Mouse (Mus musculus): ENCODE data around the gene Gm13539.

Gm13539 gene

GRCm38 (mm10) chr2:25824751-25825150, 42.7 kb downstream of the Gm13539 start:
- in situ Hi-C loops (cut with MboI), result no loop called here

DNA sequence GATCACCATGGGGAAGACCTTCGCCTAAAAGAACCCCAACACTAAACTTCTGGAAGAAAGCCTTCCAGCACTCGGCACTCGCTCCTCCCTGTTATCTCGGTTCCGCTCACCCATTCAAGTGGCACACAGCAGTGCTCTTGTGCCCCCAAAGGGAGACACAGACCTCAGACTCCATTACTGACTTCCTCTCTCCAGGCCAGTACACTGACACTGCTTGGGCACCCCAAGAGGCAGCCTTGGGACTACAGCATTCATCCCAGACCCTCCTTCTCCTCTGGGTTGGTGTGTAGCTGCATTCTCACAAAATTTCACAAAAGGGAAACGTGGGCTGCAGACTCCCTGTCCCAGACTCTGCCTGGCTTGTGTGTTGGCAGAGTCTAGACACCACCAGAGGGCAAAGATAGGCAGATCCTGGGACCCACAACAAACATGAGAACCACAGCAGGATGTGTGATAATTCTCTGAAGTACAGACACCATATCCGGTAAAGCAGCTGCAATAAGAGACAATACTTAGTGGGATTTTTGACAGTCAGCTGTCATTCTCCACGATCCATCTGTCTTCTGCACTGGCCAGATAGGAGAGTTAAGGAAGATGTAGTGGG, 46.4 kb downstream of the Gm13539 start:
- in situ Hi-C loops (cut with MboI), result no loop called here

DNA sequence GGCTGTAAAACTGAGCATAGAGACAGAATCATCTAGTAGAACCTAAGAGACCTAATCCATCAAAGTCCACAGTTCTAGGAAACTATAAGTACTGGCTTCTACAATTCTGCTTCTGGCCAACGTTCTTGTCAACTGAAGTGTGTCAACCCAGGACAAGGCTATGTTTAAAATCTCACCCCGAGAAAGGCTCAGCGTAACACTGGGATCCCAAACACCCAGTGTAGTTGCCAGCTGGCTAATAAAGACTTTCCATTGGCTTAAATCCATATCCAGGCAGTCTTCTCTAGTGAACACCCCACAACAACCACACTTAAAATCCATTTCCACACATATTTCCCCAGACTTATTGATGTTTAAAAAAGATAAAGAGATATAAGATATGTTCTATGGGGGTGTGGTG, 48.7 kb downstream of the Gm13539 start:
- in situ Hi-C loops (cut with MboI), result no loop called here

GRCm38 (mm10) chr2:25836291-25836690, 54.2 kb downstream of the Gm13539 start:
- in situ Hi-C loops (cut with MboI), result no loop called here

Data from mature B cell (primary cell).